Mouse (Mus musculus): Measurements from ENCODE around the gene Afg1l.

DNA sequence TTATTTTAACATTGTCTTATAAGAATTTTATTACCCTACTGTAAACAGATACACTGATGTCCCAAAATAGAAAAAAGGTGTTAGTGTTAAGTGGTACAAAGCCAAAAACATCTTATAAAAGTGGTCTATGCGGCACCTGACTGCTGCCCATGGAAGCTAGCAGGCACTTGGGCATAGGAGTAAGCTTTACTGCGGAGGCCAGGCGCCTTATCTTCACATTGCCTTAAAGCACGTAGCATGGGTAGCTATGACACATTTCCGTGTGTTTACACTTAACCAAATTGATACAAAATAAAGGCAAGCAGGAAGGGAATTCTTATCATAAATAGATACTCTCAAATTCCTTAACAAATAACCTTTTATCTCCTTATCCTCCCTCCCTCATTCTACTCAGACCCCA lies 135.7 kb downstream of the Afg1l start:
- TF ChIP-seq POLR2A (IDR thresholded peaks at IDR 0.05; ENCODE audit: borderline replicate concordance, extremely low read depth, low read depth, low read length), result no peak
- TF ChIP-seq CTCF (IDR thresholded peaks at IDR 0.05; ENCODE audit: insufficient read depth, low read length), result no peak
